Mouse (Mus musculus) monocyte, adult 2 months (primary cell): Measurements from ENCODE around the gene Cd63.

Experiments used
- DNase-seq, 2 experiments: peaks; one replicate each; pipeline ENCODE4 v3.0.0; 2022; ENCODE audit warnings: low spot score in 2 of 2, low read depth in 1 of 2

The Cd63 gene

DNA sequence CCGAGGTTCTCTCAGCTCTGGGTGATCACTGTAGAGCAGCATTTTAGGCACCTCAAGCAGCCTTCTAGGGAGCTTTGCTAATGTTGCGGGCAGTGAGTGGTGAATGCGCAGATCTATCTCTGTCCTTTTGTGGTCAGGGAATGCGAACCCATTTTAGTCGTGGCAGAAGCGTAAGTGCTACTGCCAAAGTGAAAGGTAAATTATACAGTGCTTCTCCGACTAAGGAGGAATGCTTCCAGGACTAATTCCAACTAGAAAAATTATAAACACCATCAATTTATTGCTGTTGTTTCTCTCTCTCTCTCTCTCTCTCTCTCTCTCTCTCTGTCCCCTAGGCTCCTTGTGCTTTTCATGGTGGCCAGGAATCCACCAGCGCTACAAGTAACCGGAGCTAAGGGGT lies 23.1 kb downstream of the Cd63 start, which contains the start of gene Bloc1s1:
TSS of gene Bloc1s1 (minus strand) at position 101 of the 400 bp plus-strand sequence.
- no peak for DNase-seq

DNA sequence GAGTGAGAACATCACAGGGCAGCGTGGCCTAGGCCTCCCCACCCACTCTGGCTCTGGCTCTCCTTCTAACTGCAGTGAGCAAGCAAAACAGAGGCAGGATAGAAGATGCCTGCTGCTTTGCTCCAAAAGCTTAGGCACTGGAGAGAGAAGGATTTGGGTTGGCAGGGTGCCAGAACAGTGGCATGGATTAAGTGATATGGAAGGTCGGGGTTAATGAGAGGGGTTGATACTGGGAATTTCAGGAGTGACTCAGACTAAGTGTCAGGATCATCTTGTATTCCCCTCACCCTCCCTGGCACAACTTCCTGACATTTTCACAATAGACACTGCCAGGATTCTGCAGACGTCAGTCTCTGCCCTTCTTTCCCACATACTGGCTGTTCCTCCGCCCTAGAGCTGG lies 27.6 kb downstream of the Cd63 start:
- DNase-seq, result no peak

DNA sequence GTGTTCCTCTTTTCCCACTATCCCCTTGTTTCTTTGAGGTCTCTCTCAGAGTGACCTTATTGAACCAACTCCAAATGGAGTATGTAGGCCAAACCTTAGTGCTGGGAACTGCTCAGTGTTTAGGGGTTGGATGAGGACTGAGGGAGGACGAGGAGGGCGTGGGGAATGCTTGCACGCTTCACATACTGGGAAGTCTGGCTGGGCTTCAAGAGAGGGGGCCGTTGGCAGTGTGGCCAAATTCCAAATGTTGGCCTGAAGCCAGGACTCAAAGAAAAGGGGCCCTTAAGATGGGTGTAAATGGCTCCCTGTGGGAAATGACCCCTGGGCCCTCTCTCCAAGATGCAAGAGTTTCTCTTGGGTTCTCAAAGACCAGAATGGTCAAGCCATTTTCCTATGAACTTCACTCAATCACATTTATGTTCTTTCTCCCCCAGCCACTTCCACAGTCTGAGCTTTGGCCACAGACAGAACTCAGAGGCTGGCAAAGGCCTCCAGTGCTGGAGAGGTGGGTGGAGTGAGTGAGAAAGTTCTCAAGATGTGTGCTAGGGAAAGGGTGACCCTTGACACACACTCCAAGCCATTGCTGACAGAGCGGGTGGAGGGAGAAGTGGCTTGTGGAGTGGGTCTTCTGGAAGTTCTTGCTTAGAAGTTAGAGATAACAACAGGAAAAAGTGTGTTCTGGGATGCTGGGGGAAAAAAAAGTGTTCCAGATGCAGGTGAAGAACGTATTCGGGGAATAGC lies 29.0 kb downstream of the Cd63 start:
- DNase-seq, result no peak

DNA sequence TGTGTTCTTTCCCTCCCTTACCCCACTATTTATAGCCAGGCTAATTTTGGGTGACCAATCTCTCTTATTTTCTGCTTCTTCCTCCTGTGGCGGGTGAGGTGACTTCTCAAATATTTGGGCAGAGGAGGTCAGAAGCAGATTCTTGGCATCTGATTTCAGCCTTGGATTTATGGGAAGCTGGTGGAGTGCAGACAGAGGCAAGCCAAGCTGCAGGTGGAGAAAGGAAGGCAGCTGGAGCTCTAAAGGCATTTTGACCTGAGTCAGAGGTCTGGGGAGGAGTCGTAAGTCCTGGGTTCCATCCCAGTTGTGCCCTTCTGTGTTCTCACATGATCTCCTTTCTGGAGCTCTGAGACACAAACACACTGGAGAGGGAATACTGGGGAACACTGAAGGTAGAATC lies 30.7 kb downstream of the Cd63 start:
- DNase-seq, result no peak

DNA sequence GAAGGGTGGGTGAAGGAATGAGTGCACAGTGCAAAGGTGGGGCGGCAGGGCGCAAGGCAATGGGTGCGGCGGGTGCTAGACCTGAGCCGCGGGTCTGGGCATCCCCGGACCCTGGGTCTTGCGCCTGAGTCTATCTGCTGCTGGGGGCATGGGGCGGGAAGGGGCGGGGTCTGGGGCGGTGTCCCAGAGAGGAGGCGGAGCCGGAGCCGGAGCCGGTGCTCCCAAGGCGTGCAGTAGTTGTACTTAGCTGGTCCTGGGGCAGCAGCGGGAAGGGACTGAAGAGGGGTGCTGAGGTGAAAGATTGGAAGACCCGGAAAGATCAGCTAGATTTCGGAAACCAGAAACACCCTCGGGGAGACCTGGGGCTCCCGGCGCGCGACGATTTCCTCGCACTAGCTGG lies 32.8 kb downstream of the Cd63 start, which contains the start of gene Itga7:
TSS of gene Itga7 (plus strand) at position 245 of the 400 bp plus-strand sequence.
- no peak for DNase-seq

DNA sequence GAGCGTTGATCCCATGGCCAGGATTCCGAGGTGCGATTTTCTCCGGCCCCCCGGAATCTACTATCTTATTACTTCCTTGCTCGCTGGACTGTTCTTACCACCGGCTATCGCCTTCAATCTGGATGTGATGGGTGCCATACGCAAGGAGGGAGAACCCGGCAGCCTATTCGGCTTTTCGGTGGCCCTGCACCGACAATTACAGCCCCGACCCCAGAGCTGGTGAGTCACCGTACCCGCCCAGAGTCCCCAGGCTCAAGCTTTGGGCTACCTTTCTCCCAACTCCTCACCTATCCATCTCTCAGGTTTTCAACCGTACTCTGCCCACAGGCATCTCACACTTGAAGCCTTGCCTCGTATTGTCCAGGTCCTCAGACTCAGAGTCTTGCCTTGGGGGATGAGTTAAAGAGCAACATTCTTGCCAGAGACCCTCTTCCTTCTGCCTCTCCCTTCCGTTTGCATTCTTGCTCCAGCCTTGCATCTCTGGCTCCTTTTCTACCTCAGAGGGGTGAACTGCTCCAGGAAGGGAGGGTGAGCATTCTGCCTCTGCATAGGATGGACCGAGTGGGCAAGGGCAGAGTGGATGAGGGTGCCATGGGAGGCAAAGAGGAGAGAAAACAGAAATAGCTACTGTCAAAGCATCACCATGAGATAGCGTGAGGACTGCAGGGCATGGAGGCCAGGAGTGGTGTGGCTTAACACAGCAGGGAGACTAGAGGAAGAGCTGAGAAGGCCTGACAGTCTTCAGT lies 33.4 kb downstream of the Cd63 start:
- DNase-seq, result no peak

DNA sequence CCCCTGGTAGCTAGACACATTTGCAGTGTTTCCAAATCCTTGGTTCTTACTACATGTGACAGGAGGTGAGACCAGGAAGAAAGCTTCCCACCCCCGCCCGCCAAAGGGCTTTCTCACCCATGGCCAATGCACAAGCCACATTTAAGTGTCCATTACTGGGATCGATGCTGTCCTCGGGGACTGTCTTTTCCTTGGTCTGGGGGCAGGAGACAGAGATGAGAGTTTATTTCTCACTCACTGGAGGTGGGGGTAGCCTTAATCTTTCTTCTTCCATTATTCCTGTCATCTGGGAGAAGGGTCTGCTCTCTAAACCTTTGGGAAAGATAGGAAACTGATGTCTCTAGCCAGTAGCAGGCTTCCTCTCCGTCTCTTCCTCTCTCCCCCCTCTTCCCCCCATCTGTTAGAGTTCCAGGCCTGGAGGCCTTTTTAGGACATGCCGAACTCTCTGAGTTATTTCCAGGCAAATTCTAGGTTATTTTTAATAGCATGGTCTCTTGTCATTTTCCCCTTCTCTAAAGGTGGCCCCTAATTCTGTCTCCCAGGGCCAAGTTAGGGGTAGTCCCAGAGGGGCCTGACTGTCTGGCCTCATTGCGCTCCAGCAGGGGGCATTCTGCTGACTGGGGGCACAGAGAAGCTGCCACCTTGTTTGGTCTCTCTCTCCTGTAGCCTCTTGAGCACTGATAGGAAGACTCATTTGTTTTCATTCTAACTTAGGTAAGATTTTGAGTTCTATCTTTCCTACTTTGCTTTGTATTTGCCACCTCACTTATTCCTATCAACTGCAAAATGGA lies 34.4 kb downstream of the Cd63 start:
- no peak for DNase-seq

DNA sequence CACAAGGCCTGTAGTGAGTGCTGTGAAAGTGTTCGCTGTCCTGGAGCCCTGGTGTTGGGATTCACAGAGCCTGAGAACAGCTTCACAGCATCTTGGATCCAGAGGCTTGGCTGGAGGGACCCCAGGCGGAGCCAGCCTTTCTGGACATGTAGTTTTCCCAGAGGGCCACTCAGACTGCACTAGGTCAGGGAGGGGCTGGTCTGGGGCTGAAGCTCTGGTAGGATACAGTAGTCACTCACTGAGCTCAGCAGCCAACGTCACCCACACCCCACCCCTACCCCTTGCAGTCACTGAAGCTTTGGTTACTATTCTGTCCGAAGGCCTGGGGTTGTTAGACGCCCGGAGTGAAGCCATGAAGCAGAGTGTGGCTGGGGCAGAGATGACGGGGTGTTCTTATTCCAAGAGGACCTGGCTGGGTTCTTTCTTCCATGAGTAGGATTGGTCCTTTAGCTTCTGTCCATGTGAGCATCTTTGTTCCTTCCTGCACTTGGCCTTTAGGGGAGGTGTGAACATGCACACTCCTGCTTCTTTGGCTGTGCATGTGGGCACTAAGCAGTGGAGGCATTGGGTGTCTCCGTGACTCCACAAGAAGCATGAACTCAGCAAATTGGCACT lies 35.1 kb downstream of the Cd63 start:
- no peak for DNase-seq

DNA sequence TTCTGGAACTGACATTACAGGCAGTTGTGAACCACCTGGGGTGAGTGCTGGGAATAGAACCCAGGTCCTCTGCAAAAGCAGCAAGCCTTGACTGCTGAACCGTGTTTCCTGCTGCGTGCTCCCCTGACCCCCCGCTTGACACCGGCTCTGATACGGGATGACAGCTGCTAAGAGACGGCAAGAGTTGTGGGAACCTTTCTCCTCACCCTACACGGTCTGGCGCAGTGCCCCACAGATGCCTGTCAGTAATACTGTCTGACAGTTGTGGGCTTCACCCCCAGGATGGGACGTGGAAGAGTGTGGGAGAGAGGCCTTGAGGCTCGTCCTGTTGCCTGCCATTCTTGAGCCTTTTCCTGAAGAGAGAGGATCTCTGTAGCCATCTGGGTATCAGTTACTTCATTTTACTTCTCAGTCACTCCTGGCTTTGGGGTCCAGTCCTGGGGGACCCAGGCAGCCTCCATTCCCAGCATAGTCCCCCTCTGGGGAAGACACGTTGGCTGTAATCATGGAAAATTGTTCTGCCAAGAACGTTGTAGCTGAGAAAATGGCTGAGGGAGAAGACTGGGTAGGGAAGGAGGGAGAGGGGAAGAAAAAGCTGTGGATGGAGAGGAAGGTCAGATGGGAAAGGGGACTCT lies 37.1 kb downstream of the Cd63 start:
- no peak for DNase-seq

DNA sequence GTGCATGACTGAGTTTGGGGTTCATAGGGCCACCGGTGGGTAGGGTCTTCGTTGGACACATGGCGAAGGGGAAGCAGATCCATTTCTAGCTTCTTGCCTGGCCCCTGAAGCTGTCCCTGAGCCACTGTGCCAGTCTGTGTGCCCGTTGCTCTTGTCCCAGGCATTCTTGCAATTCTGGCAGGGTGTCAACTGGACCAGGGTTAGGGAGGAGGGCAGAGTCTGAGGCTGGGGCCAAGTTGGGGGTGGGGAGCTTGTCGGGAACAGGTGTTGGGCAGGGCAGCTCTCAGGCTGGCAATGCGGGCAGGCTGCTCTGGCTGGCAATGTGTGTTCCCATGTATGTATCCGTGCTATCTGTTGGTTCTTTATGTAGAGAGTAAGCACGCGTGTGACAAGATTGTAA lies 37.7 kb downstream of the Cd63 start:
- DNase-seq, result no peak

DNA sequence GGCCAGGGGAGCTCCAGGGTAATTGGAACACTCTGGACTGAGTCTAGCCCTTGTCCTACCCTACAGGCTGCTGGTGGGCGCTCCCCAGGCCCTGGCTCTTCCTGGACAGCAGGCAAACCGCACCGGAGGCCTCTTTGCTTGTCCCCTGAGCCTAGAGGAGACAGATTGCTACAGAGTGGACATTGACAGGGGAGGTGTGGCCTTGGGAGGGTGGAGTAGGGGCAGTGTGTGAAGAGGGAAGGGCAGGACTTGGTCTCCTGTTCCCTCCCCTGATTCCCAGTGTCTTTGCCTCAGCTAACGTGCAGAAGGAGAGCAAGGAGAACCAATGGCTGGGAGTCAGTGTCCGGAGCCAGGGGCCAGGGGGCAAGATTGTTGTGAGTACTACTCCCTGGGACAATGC lies 38.2 kb downstream of the Cd63 start:
- DNase-seq, result no peak

DNA sequence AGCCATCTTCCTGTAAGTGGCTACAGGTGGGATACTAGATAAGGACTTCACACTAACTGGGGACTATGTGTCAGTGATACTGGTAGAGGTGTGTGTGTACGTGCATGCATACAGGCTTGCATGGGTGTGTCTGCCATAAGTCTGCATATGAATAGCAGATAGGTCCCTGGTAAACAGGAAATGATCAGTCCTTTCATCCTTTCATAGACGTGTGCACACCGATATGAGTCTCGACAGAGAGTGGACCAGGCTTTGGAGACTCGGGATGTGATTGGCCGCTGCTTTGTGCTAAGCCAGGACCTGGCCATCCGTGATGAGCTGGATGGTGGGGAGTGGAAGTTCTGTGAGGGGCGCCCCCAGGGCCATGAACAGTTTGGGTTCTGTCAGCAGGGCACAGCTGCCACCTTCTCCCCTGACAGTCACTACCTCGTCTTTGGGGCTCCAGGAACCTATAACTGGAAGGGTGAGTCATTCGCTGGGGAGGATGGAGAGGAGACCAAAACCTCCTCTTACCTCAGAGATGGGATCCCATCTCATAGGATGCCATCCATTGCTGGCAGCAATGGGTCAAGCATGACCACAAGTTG lies 39.8 kb downstream of the Cd63 start:
- no peak for DNase-seq

DNA sequence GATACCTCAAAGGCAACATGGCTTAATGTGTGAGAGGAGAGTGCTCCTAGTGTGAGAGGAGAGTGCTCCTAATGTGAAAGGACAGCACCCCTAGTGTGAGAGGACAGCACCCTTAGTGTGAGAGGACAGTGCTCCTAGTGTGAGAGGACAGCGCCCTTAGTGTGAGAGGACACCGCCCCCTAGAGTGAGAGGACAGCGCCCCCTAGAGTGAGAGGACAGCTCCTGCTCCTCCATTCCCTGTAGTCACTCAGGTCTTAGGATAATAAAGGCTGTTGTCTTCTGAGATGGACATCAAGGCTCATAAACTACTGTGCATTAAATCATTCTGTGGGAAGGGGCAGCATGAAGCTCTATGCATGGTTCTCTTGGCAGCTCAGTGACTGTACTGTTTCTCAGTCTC lies 44.9 kb downstream of the Cd63 start:
- no peak for DNase-seq

DNA sequence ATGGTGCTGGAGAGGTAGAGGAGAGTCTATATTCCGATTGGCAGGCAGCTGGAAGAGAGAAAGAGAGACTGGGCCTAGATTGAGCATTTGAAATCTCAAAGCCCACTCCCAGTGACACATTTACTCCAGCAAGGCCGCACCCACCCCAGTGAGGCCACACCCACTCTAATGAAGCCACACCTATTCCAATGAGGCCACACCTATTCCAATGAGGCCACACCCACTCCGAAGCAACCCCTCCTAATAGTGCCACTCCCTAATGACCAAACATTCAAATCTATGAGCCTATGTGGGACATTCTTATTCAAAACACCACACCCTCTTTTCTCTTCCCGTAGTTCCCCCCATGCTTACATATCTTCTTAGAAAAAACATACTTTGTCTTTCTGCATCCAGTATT lies 46.7 kb downstream of the Cd63 start:
- no peak for DNase-seq

DNA sequence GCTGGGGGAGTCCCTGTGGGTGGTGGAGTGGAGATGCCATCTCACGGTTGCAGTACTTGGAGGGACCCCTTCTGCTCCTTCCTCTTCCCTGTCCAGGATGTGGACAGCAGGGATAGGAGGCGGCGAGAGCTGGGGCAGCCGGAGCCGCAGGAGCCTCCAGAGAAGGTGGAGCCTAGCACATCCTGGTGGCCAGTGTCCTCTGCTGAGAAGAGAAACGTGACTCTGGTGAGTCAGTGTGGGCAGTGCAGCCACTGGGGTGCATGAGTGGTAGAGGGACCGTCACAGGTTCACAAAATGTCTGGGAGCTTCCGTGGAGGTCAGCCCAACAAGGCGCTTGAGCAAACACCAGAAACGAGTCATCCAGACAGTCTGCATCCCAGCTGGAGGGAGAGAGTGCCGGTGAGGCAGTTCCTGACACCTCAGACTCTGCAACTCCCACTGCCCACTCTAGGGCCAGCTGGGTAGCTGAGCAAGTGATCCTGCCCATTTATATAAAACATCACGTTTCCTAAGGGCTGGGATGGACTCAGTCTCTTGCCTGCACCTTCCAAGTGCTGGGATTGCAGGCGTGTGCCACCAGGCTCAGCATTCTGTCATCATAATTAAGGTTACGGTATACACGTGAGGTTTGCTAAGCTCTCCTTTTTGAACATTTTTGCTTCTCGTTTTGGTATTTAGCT lies 49.6 kb downstream of the Cd63 start:
- DNase-seq, result no peak

DNA sequence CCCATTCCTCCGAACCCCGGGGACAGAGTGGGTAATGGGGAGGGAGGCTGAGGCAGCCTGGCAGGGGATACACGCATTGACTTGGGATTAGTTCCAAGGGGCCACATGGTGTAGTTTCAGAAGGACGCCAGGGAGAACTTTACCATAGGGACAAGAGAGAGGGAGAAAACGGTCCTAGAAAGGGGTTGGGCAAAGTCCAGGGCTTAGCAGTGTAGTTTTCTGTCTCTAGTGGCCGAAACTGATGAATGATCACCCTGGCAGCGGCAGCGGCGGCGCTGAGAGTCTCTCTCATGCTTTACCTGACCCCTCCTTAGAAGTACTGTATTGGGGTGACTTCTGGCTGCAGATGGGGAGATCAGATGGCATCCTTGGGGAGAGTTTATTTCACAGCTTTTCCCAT lies 57.6 kb downstream of the Cd63 start:
- no peak for DNase-seq

DNA sequence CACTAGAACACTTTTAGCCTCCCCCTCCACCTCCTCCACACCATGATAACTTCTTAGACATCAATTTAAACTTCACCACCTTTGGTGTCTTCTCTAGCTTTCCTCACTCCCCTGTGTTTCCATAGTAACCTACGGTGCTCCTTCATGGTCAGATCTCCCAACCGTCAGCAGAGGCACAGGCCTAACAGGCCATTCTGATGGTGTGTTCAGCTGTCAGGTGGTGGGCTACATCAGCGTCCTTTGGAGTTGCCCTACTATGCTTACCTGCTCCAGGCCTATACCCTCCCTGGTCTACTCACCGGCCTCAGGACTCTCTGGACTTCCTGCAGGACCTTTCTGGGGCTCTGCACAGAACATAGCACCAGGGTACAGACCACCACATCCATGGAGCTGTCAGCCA lies 59.4 kb downstream of the Cd63 start:
- no peak for DNase-seq

DNA sequence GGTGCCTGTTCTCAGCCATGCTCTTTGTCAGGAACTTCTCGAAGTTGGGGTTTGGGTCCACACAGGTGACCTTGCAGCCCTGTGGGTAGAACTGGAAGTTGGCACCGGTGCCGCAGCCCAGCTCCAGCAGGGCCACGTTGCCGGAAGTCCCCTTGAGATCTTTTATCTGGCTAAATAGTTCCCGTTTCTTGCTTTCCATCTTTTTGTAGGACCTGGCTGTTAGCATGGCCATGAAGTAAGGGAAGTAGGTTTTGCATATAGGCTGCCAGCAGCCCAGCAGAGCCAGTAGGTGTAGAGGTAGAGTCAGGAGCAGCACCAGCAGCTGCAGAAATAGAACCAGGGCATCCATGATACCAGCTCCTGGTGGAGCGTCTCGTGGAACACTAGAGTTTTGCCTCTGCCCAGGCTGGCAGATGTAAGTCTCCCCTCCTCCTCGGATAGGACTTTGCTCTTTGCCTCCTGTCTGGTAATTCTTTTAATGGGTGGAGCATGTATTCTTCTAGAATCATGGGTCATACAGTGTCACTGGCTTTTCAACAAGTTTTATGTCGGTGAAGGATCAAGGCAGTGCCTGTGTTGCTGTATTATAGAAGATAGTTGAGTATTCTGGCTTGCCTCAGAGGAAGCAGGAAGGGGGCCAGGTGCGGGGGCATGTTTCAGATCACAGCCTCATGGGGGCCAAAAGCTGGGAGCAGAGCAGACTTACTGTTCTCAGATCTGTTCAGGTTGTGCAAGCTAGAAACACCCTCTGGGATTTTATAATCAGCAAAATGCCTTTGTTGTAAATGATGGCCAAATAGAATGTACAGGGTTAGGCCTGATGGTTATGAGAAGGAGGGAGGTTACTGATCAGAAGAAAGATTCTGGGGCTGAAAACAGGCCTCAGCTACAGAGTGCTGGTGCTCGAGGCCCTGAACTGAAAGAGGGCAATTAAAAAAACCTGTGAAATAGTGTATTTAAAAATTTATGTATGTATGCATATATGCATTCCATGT lies 60.1 kb downstream of the Cd63 start, which contains the start of gene Mettl7b:
TSS of gene Mettl7b (minus strand) at position 399 of the 995 bp plus-strand sequence.
- no peak for DNase-seq
